Mouse (Mus musculus) cerebellum, adult 2 months (tissue): Measurements from ENCODE around the gene Xkr7.

ENCODE experiments used
- CTCF ChIP-seq: fragments of 200-500 bp; IDR thresholded peaks from 2 replicates; pipeline ENCODE4 v1.5.1; 2011; ENCODE audit warnings: low read depth, mild to moderate bottlenecking, control low read depth, low read length, moderate library complexity, borderline replicate concordance; ENCODE audit not compliant: insufficient read depth
- POLR2A ChIP-seq: fragments of 200-500 bp; IDR thresholded peaks from 2 replicates; pipeline ENCODE4 v1.6.1; 2011; ENCODE audit warnings: low read length, control low read depth, borderline replicate concordance; ENCODE audit not compliant: insufficient read depth

GRCm38 (mm10) chr2:153003681-153004338 is 27.8 kb upstream of the Xkr7 start:
- TF ChIP-seq CTCF: no peak
- TF ChIP-seq POLR2A: no peak
